Mouse (Mus musculus) limb, embryonic 11.5 days (tissue): ENCODE measurements around the gene Olfr365. TPM values are rescaled to one million over a fixed set of nuclear protein-coding genes. Genes with fewer than 3 reads are reported as not detected.

Source experiments
- ATAC-seq: fragments of 200-750 bp; cut with Nextera tagmentation; 2 replicates; pipeline ENCODE4 v1.8.0; 2017; ENCODE audit warnings: low read depth; ENCODE audit not compliant: insufficient number of reproducible peaks, low FRiP score, low TSS enrichment
- DNase-seq: peaks from one replicate; pipeline ENCODE4 v3.0.0-alpha.2; 2015; ENCODE audit warnings: low spot score
- H3K27ac ChIP-seq: fragments of 300-500 bp; sonication (generic); replicated peaks from 2 replicates; pipeline ENCODE4 v1.5.1; 2014; ENCODE audit warnings: low read depth, mild to moderate bottlenecking, low read length
- H3K27me3 ChIP-seq: fragments of 300-500 bp; sonication (generic); 2 replicates; pipeline ENCODE4 v1.6.1; 2014; ENCODE audit warnings: mild to moderate bottlenecking, low read length, mixed read lengths; ENCODE audit not compliant: control insufficient read depth, insufficient read depth
- H3K36me3 ChIP-seq: fragments of 300-500 bp; sonication (generic); 2 replicates; pipeline ENCODE4 v1.6.1; 2014; ENCODE audit warnings: mild to moderate bottlenecking, low read length, moderate library complexity, mixed read lengths; ENCODE audit not compliant: control insufficient read depth, insufficient read depth
- H3K4me1 ChIP-seq: fragments of 300-500 bp; sonication (generic); 2 replicates; pipeline ENCODE4 v1.6.1; 2014; ENCODE audit warnings: low read length, mixed read lengths; ENCODE audit not compliant: control insufficient read depth, insufficient read depth
- H3K4me2 ChIP-seq: fragments of 300-500 bp; sonication (generic); 2 replicates; pipeline ENCODE4 v1.6.1; 2014; ENCODE audit warnings: low read depth, mild to moderate bottlenecking, moderate library complexity; ENCODE audit not compliant: severe bottlenecking
- H3K4me3 ChIP-seq: fragments of 300-500 bp; sonication (generic); 2 replicates; pipeline ENCODE4 v1.5.1; 2014; ENCODE audit warnings: low read depth, low read length
- H3K9ac ChIP-seq: fragments of 300-500 bp; sonication (generic); 2 replicates; pipeline ENCODE4 v1.6.1; 2014; ENCODE audit warnings: mild to moderate bottlenecking, low read length
- H3K9me3 ChIP-seq: fragments of 300-500 bp; sonication (generic); 2 replicates; pipeline ENCODE4 v1.6.1; 2016; ENCODE audit warnings: low read length; ENCODE audit not compliant: control insufficient read depth
- WGBS: fragments of 180-500 bp; shearing (Covaris S2); extraction: QIAGEN DNeasy Blood & Tissue Kit; methylation state at CpG from one replicate; pipeline ENCODE4 v1.1.7; 2014; 5-methylcytosine and 5-hydroxymethylcytosine counted together
- polyA plus RNA-seq: library from polyadenylated mRNA; unstranded; fragments of >200 nt; fragmentation: Nextera tagmentation; extraction: Ambion mirVana; gene quantifications from 2 replicates; pipeline ENCODE4 v1.2.1, GENCODE M21; 2014

The Olfr365 gene
- polyA plus RNA-seq, result not detected in 2 replicates

- Histone ChIP-seq H3K4me1 (no peaks in the 10 kb centered on the region), H3K27me3 (no peaks in the 10 kb centered on the region), H3K9me3 (no peaks in the 10 kb centered on the region), H3K4me3 (no peak within 1 kb of the TSS), H3K27ac (no peak within 1 kb of the TSS), H3K4me2 (no peak within 1 kb of the TSS), H3K36me3 (no peaks in the 10 kb centered on the region), H3K9ac (no peak within 1 kb of the TSS)
- ATAC-seq (no peak), DNase-seq (no peak)
- WGBS, result 79% methylated on average over 3 of the region's 3 CpGs
Measured at GRCm38 (mm10) chr2:37187898-37188297, at the start of gene Olfr365. Gene Olfr365, plus strand, starts transcription at chr2:37188198.

- Histone ChIP-seq H3K9ac (no peak within 1 kb of the TSS), H3K36me3 (no peaks in the 10 kb centered on the region), H3K9me3 (no peaks in the 10 kb centered on the region), H3K4me3 (no peak within 1 kb of the TSS), H3K4me2 (no peak within 1 kb of the TSS), H3K27ac (no peak within 1 kb of the TSS), H3K4me1 (no peaks in the 10 kb centered on the region), H3K27me3 (no peaks in the 10 kb centered on the region)
- DNase-seq (no peak), ATAC-seq (no peak)
- WGBS, result 76% methylated on average over 3 of the region's 3 CpGs
Measured at GRCm38 (mm10) chr2:37139022-37139421, 49.0 kb upstream of the Olfr365 start, which contains the start of gene Olfr364-ps1. Gene Olfr364-ps1, plus strand, starts transcription at chr2:37139322.

- Histone ChIP-seq H3K4me1 (no peaks in the 10 kb centered on the region), H3K9ac (no peak within 1 kb of the TSS), H3K9me3 (no peaks in the 10 kb centered on the region), H3K4me2 (no peak within 1 kb of the TSS), H3K27ac (no peak within 1 kb of the TSS), H3K4me3 (no peak within 1 kb of the TSS), H3K36me3 (no peaks in the 10 kb centered on the region), H3K27me3 (no peaks in the 10 kb centered on the region)
- no peak for ATAC-seq
- no peak for DNase-seq
Measured at GRCm38 (mm10) chr2:37211274-37211673, 23.3 kb downstream of the Olfr365 start, which contains the start of gene Olfr366. Gene Olfr366, plus strand, starts transcription at chr2:37211574.

Other genes with a start within 250 kb of the Olfr365 start
- gene Olfr357, start 194.4 kb upstream of the Olfr365 start, polyA plus RNA-seq, result not detected in 2 replicates
- gene Olfr358, start 178.9 kb upstream of the Olfr365 start, polyA plus RNA-seq, result not detected in 2 replicates
- not detected in 2 replicates for gene Olfr360, start 122.5 kb upstream of the Olfr365 start, polyA plus RNA-seq
- gene Olfr361, start 98.9 kb upstream of the Olfr365 start, polyA plus RNA-seq, result not detected in 2 replicates
- not detected in 2 replicates for gene Olfr362, start 70.3 kb upstream of the Olfr365 start, polyA plus RNA-seq
- not detected in 2 replicates for gene Olfr364-ps1, start 48.9 kb upstream of the Olfr365 start, polyA plus RNA-seq
- gene Olfr366, start 23.4 kb downstream of the Olfr365 start, polyA plus RNA-seq, result not detected in 2 replicates
- not detected in 2 replicates for gene Olfr368, start 138.3 kb downstream of the Olfr365 start, polyA plus RNA-seq
- gene Pdcl, start 171.1 kb downstream of the Olfr365 start, polyA plus RNA-seq, result 47.1 and 53.0 TPM in 2 replicates
- 17.0 and 20.8 TPM in 2 replicates for gene Rc3h2, start 234.7 kb downstream of the Olfr365 start, polyA plus RNA-seq